Mouse (Mus musculus): ENCODE measurements around the gene Erc2. TPM values are rescaled to one million over a fixed set of nuclear protein-coding genes. Genes with fewer than 3 reads are reported as not detected.

The Erc2 gene
- polyA plus RNA-seq, 1 experiment from 2014 or later = 2.7 TPM

- Histone ChIP-seq H3K4me3 (replicated peaks; ENCODE audit: low read length) (no peak overlapping the region), H3K36me3 (ENCODE audit: control insufficient read depth, insufficient read depth, low read length) (no peaks in the 10 kb centered on the region), H3K9me3 (replicated peaks; ENCODE audit: control insufficient read depth, low read length) (no peaks in the 10 kb centered on the region), H3K4me2 (ENCODE audit: low read depth, low read length) (no peak overlapping the region), H3K27me3 (ENCODE audit: control insufficient read depth, insufficient read depth, low read length) (no peaks in the 10 kb centered on the region), H3K27ac (ENCODE audit: low read length) (no peak overlapping the region), H3K9ac (ENCODE audit: low read length) (no peak overlapping the region), H3K4me1 (ENCODE audit: control insufficient read depth, insufficient read depth, low read length) (no peaks in the 10 kb centered on the region)
- ATAC-seq (ENCODE audit: insufficient read depth, low FRiP score) = no peak
- 80% methylated on average over 5 of the region's 5 CpGs for WGBS
These were observed 363.0 kb downstream of the Erc2 start for GRCm38 (mm10) chr14:27985201-27985600.

DNA sequence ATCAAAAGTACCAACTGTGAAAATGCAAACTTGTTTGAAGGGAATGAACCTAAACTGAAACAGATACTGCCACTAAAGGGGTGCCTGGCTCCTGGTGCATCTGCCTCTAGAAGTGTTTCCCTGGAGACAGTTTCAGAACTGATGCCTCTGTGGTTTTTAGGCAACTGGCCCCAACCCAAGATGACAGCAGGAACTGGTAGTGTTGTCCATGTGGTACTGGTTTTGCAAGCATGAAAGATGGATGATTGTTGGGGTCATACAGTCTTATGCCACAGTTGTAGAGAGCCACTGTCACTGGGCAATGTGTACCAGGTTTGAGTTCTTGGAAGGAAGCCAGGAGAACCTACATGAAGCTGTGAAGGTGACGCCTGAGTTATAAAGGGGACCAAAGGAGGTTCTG, 365.2 kb downstream of the Erc2 start:
- Histone ChIP-seq H3K4me3 (replicated peaks; ENCODE audit: low read length) (no peak overlapping the region), H3K27ac (ENCODE audit: low read length) (no peak overlapping the region), H3K36me3 (ENCODE audit: control insufficient read depth, insufficient read depth, low read length) (no peaks in the 10 kb centered on the region), H3K27me3 (ENCODE audit: control insufficient read depth, insufficient read depth, low read length) (no peaks in the 10 kb centered on the region), H3K9ac (ENCODE audit: low read length) (no peak overlapping the region), H3K4me2 (ENCODE audit: low read depth, low read length) (no peak overlapping the region), H3K9me3 (replicated peaks; ENCODE audit: control insufficient read depth, low read length) (no peaks in the 10 kb centered on the region), H3K4me1 (ENCODE audit: control insufficient read depth, insufficient read depth, low read length) (no peaks in the 10 kb centered on the region)
- WGBS = 79% methylated on average over 1 of the region's 1 CpGs
- ATAC-seq (ENCODE audit: insufficient read depth, low FRiP score) = no peak

GRCm38 (mm10) chr14:27998551-27998950, 376.3 kb downstream of the Erc2 start:
- no peak for ATAC-seq (ENCODE audit: insufficient read depth, low FRiP score)
- no peak overlapping the region for H3K4me2 ChIP-seq (ENCODE audit: low read depth, low read length)
- H3K27me3 ChIP-seq (ENCODE audit: control insufficient read depth, insufficient read depth, low read length) = no peaks in the 10 kb centered on the region
- 49% methylated on average over 3 of the region's 3 CpGs for whole genome bisulfite sequencing
- H3K9ac ChIP-seq (ENCODE audit: low read length) = no peak overlapping the region
- H3K27ac ChIP-seq (ENCODE audit: low read length) = no peak overlapping the region
- H3K9me3 ChIP-seq (replicated peaks; ENCODE audit: control insufficient read depth, low read length) = no peaks in the 10 kb centered on the region
- H3K4me3 ChIP-seq (replicated peaks; ENCODE audit: low read length) = no peak overlapping the region
- no peaks in the 10 kb centered on the region for H3K4me1 ChIP-seq (ENCODE audit: control insufficient read depth, insufficient read depth, low read length)
- no peaks in the 10 kb centered on the region for H3K36me3 ChIP-seq (ENCODE audit: control insufficient read depth, insufficient read depth, low read length)

GRCm38 (mm10) chr14:28004023-28004422, 381.8 kb downstream of the Erc2 start:
- Histone ChIP-seq H3K9me3 (replicated peaks; ENCODE audit: control insufficient read depth, low read length) (no peaks in the 10 kb centered on the region), H3K36me3 (ENCODE audit: control insufficient read depth, insufficient read depth, low read length) (no peaks in the 10 kb centered on the region), H3K4me1 (ENCODE audit: control insufficient read depth, insufficient read depth, low read length) (no peaks in the 10 kb centered on the region), H3K4me3 (replicated peaks; ENCODE audit: low read length) (no peak overlapping the region), H3K4me2 (ENCODE audit: low read depth, low read length) (no peak overlapping the region), H3K9ac (ENCODE audit: low read length) (no peak overlapping the region), H3K27ac (ENCODE audit: low read length) (no peak overlapping the region), H3K27me3 (ENCODE audit: control insufficient read depth, insufficient read depth, low read length) (no peaks in the 10 kb centered on the region)
- ATAC-seq (ENCODE audit: insufficient read depth, low FRiP score) = no peak
- whole genome bisulfite sequencing = 33% methylated on average over 4 of the region's 4 CpGs

GRCm38 (mm10) chr14:28010536-28011280, 388.5 kb downstream of the Erc2 start:
- 43% methylated on average over 10 of the region's 10 CpGs for WGBS
- Histone ChIP-seq H3K9ac (ENCODE audit: low read length) (no peak overlapping the region), H3K4me3 (replicated peaks; ENCODE audit: low read length) (no peak overlapping the region), H3K4me2 (ENCODE audit: low read depth, low read length) (no peak overlapping the region), H3K4me1 (ENCODE audit: control insufficient read depth, insufficient read depth, low read length) (no peaks in the 10 kb centered on the region; the same call in 1 of the 2 replicates), H3K27me3 (ENCODE audit: control insufficient read depth, insufficient read depth, low read length) (no peaks in the 10 kb centered on the region), H3K36me3 (ENCODE audit: control insufficient read depth, insufficient read depth, low read length) (no peaks in the 10 kb centered on the region), H3K9me3 (replicated peaks; ENCODE audit: control insufficient read depth, low read length) (no peaks in the 10 kb centered on the region), H3K27ac (ENCODE audit: low read length) (no peak overlapping the region)
- no peak for ATAC-seq (ENCODE audit: insufficient read depth, low FRiP score)

DNA sequence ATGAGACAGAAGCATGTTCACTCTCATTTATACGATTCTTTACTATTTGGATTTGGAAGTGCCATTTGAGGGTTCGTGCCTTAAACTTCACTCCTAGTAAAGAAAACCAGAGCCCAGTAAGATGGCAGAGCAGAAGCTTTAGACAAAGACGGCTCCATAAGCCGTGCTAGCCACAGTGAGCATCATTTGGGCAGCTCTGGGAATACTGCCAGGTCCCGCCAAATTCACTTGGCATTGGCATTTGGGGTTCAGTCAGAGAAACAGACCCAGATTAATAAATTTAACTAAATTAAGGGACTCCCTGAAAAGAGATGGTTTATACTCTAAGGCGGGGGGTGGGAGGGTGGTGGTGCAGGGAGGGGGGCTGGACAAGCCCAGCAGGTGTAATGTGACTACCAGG, 401.0 kb downstream of the Erc2 start:
- H3K36me3 ChIP-seq (ENCODE audit: control insufficient read depth, insufficient read depth, low read length) = no peaks in the 10 kb centered on the region
- H3K9me3 ChIP-seq (replicated peaks; ENCODE audit: control insufficient read depth, low read length) = no peaks in the 10 kb centered on the region
- no peak overlapping the region for H3K27ac ChIP-seq (ENCODE audit: low read length)
- no peak overlapping the region for H3K9ac ChIP-seq (ENCODE audit: low read length)
- WGBS = 81% methylated on average over 6 of the region's 6 CpGs
- H3K27me3 ChIP-seq (ENCODE audit: control insufficient read depth, insufficient read depth, low read length) = no peaks in the 10 kb centered on the region
- no peaks in the 10 kb centered on the region for H3K4me1 ChIP-seq (ENCODE audit: control insufficient read depth, insufficient read depth, low read length)
- no peak overlapping the region for H3K4me3 ChIP-seq (replicated peaks; ENCODE audit: low read length)
- no peak overlapping the region for H3K4me2 ChIP-seq (ENCODE audit: low read depth, low read length)
- ATAC-seq (ENCODE audit: insufficient read depth, low FRiP score) = no peak

DNA sequence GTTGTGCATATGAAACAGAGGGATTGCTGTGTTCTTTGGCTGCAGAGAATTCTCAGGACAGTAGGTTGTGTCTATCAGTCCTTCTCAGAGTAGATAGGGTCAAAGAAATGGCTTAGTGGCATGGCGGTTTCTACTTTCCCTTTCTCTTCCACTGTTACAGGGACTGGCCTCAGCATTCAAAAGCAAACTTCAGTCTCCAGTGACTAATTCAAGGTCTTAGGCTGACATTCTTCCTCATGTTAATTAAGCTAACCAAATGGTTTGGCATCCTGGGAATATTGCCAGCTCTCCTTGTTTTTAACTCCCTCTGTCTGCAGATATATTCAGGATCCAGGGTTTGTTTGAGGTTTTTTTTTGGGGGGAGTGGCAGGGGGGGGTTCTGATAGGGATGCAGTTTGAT, 408.6 kb downstream of the Erc2 start:
- Histone ChIP-seq H3K4me3 (replicated peaks; ENCODE audit: low read length) (no peak overlapping the region), H3K27me3 (ENCODE audit: control insufficient read depth, insufficient read depth, low read length) (no peaks in the 10 kb centered on the region), H3K4me2 (ENCODE audit: low read depth, low read length) (no peak overlapping the region), H3K9ac (ENCODE audit: low read length) (no peak overlapping the region), H3K27ac (ENCODE audit: low read length) (no peak overlapping the region), H3K9me3 (replicated peaks; ENCODE audit: control insufficient read depth, low read length) (no peaks in the 10 kb centered on the region), H3K4me1 (ENCODE audit: control insufficient read depth, insufficient read depth, low read length) (no peaks in the 10 kb centered on the region), H3K36me3 (ENCODE audit: control insufficient read depth, insufficient read depth, low read length) (no peaks in the 10 kb centered on the region)
- no peak for ATAC-seq (ENCODE audit: insufficient read depth, low FRiP score)
- 65% methylated on average over 1 of the region's 1 CpGs for WGBS

- Histone ChIP-seq H3K4me2 (ENCODE audit: low read depth, low read length) (no peak overlapping the region), H3K4me3 (replicated peaks; ENCODE audit: low read length) (no peak overlapping the region), H3K9me3 (replicated peaks; ENCODE audit: control insufficient read depth, low read length) (no peaks in the 10 kb centered on the region), H3K36me3 (ENCODE audit: control insufficient read depth, insufficient read depth, low read length) (no peaks in the 10 kb centered on the region), H3K27me3 (ENCODE audit: control insufficient read depth, insufficient read depth, low read length) (no peaks in the 10 kb centered on the region), H3K9ac (ENCODE audit: low read length) (no peak overlapping the region), H3K27ac (ENCODE audit: low read length) (no peak overlapping the region), H3K4me1 (ENCODE audit: control insufficient read depth, insufficient read depth, low read length) (no peaks in the 10 kb centered on the region)
- ATAC-seq (ENCODE audit: insufficient read depth, low FRiP score) = no peak
- WGBS = 63% methylated on average over 2 of the region's 2 CpGs
These were observed 412.8 kb downstream of the Erc2 start for GRCm38 (mm10) chr14:28035013-28035412.

- Histone ChIP-seq H3K4me2 (ENCODE audit: low read depth, low read length) (no peak overlapping the region), H3K4me1 (ENCODE audit: control insufficient read depth, insufficient read depth, low read length) (no peaks in the 10 kb centered on the region), H3K27me3 (ENCODE audit: control insufficient read depth, insufficient read depth, low read length) (no peaks in the 10 kb centered on the region), H3K9me3 (replicated peaks; ENCODE audit: control insufficient read depth, low read length) (no peaks in the 10 kb centered on the region), H3K4me3 (replicated peaks; ENCODE audit: low read length) (no peak overlapping the region), H3K9ac (ENCODE audit: low read length) (no peak overlapping the region), H3K27ac (ENCODE audit: low read length) (peak overlapping the region; percentile 38; the same call in 1 of the 2 replicates), H3K36me3 (ENCODE audit: control insufficient read depth, insufficient read depth, low read length) (no peaks in the 10 kb centered on the region)
- 52% methylated on average over 4 of the region's 4 CpGs for WGBS
- ATAC-seq (ENCODE audit: insufficient read depth, low FRiP score) = no peak
These were observed 420.9 kb downstream of the Erc2 start for GRCm38 (mm10) chr14:28043095-28043494.
